Mouse (Mus musculus): ENCODE results near the gene Hist1h4c. TPM values are rescaled to one million over a fixed set of nuclear protein-coding genes. Genes with fewer than 3 reads are reported as not detected.

Gene Hist1h4c
- polyA plus RNA-seq, 1 experiment from 2014 or later, result 6.1 TPM

DNA sequence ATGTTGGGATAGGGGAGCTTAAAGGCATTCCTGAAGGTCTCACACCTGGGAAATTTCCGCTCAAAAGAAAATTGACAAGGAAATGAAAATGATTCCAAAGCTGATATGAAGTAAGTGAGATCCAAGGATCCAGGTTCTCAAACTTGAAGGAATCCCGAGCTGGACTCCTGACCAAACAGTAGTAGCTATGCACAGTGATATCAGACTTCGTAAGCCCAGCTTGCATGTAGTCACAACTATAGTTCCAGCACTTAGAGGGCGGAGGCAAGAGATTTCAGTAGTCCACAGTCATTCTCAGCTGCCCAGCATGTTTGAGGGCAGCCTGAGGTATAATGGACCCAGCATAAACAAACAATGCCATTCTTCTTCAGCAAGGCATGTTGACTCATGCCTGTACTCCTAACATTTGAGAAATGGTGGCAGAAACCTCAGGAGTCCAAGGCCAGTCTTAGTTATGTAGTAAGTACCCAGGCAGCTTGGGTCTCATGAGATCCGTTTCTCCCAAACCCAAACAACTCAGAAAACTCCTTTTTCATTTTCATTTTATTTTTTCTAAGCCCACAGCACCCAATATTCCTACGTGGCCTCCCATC, 16.2 kb downstream of the Hist1h4c start:
- no peak overlapping the region for H3K4me2 ChIP-seq (ENCODE audit: low read depth, low read length)
- 87% methylated on average over 6 of the region's 6 CpGs for WGBS
- peak; percentile 12 for DNase-seq (ENCODE audit: low spot score)

DNA sequence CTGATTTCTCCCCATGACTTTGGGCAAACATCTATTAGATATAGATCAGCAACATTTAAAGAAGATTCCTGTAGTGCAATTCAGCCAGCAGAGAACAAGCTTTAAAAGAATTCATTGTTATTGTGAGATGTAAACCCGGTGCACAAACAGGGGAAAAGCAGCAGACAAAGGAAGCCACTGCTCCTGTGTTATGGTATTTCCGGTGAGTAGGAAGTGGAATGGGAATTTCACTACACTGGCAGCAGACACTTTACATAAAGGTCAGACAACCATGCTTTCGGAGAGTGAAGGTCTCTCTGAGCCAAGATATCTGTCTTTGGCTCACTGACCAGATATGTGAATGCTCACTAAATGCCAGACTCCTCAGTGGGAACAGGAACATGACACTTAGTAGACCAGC, 35.7 kb downstream of the Hist1h4c start:
- no peaks in the 10 kb centered on the region for H3K36me3 ChIP-seq (replicated peaks; ENCODE audit: control insufficient read depth, insufficient read depth, low read depth, low read length)
- H3K9ac ChIP-seq (replicated peaks; ENCODE audit: low read length), result no peak overlapping the region
- H3K27me3 ChIP-seq (ENCODE audit: control insufficient read depth, insufficient read depth, low read length), result no peaks in the 10 kb centered on the region
- H3K4me3 ChIP-seq (ENCODE audit: low read depth, low read length), result no peak overlapping the region
- no peak overlapping the region for H3K27ac ChIP-seq (replicated peaks; ENCODE audit: low read depth, low read length)
- H3K4me1 ChIP-seq (ENCODE audit: control insufficient read depth, insufficient read depth, low read length), result no peaks in the 10 kb centered on the region
- no peaks in the 10 kb centered on the region for H3K9me3 ChIP-seq (replicated peaks; ENCODE audit: control insufficient read depth, low read length)
- DNase-seq (ENCODE audit: low spot score), result no peak
- ATAC-seq (replicated peaks; ENCODE audit: insufficient number of reproducible peaks, low FRiP score, low TSS enrichment, low read depth), result no peak
- WGBS, result 77% methylated on average over 3 of the region's 3 CpGs
- no peak overlapping the region for H3K4me2 ChIP-seq (ENCODE audit: low read depth, low read length)

More for the DNA sequence above, 16.2 kb downstream of the Hist1h4c start:
- no peaks in the 10 kb centered on the region for H3K36me3 ChIP-seq (replicated peaks; ENCODE audit: control insufficient read depth, insufficient read depth, low read depth, low read length)
- H3K4me3 ChIP-seq (ENCODE audit: low read depth, low read length), result no peak overlapping the region
- H3K9ac ChIP-seq (replicated peaks; ENCODE audit: low read length), result no peak overlapping the region
- H3K4me1 ChIP-seq (ENCODE audit: control insufficient read depth, insufficient read depth, low read length), result no peaks in the 10 kb centered on the region
- H3K27me3 ChIP-seq (ENCODE audit: control insufficient read depth, insufficient read depth, low read length), result no peaks in the 10 kb centered on the region
- H3K9me3 ChIP-seq (replicated peaks; ENCODE audit: control insufficient read depth, low read length), result no peaks in the 10 kb centered on the region
- ATAC-seq (replicated peaks; ENCODE audit: insufficient number of reproducible peaks, low FRiP score, low TSS enrichment, low read depth), result no peak
- no peak overlapping the region for H3K27ac ChIP-seq (replicated peaks; ENCODE audit: low read depth, low read length)

DNA sequence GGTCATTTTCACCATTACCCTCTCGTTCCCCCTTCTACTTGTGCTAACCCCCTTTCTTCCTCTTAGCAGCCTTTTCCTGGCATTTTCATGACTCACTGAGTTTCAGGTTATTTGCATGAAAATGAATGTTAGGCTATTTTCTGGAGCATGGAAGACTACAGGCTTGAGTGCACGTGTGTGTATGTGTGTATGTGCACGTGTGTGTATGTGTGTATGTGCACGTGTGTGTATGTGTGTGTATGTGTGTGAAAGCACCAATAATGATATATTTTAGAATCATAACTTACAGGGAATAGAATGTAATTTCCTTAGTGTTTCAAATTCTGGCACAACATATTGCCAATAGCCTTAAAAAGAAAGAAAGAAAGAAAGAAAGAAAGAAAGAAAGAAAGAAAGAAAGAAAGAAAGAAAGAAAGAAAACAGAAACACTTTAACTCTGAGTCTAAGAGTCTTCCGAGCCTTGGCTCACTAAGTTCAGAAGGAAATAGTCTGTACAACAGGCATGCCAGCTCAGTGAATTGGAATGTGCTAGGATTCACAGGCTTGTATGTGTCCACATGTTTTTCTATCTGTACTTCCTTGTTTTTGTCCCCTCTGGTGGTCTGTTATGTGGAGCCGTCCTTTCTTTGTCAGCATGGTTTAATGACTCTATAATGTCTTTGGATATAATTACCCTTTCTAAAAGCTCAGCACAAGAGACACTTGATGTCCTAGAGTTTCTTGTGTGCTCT, 38.5 kb downstream of the Hist1h4c start:
- no peak overlapping the region for H3K4me2 ChIP-seq (ENCODE audit: low read depth, low read length)
- H3K4me3 ChIP-seq (ENCODE audit: low read depth, low read length), result no peak overlapping the region
- no peaks in the 10 kb centered on the region for H3K9me3 ChIP-seq (replicated peaks; ENCODE audit: control insufficient read depth, low read length)
- no peak overlapping the region for H3K9ac ChIP-seq (replicated peaks; ENCODE audit: low read length)
- no peak overlapping the region for H3K27ac ChIP-seq (replicated peaks; ENCODE audit: low read depth, low read length)
- ATAC-seq (replicated peaks; ENCODE audit: insufficient number of reproducible peaks, low FRiP score, low TSS enrichment, low read depth) (no peak), DNase-seq (ENCODE audit: low spot score) (no peak)
- no peaks in the 10 kb centered on the region for H3K4me1 ChIP-seq (ENCODE audit: control insufficient read depth, insufficient read depth, low read length)
- WGBS, result 79% methylated on average over 6 of the region's 6 CpGs
- no peaks in the 10 kb centered on the region for H3K27me3 ChIP-seq (ENCODE audit: control insufficient read depth, insufficient read depth, low read length)
- H3K36me3 ChIP-seq (replicated peaks; ENCODE audit: control insufficient read depth, insufficient read depth, low read depth, low read length), result no peaks in the 10 kb centered on the region

Small RNA genes within 50 kb of the gene (microRNA-seq; reads per million reads assigned to microRNA genes)
- not detected for gene Gm44314 (ENCODE audit: borderline number of aligned reads)
- not detected for gene Gm44350 (ENCODE audit: borderline number of aligned reads)

Other genes with a start within 250 kb of the Hist1h4c start
- gene Btn1a1, start 232.6 kb downstream of the Hist1h4c start, polyA plus RNA-seq (2014; fragmentation: Nextera tagmentation; extraction: Ambion mirVana), result 0.24 and 0.35 TPM in 2 replicates
- 1.1 and 1.4 TPM in 2 replicates for gene Btn2a2, start 209.6 kb downstream of the Hist1h4c start, polyA plus RNA-seq (2014; fragmentation: Nextera tagmentation; extraction: Ambion mirVana)
- gene Hist1h4h, start 167.4 kb downstream of the Hist1h4c start, polyA plus RNA-seq (2014; fragmentation: Nextera tagmentation; extraction: Ambion mirVana), result 3.5 and 5.0 TPM in 2 replicates
- 7.8 and 7.9 TPM in 2 replicates for gene Hist1h2af, start 164.5 kb downstream of the Hist1h4c start, polyA plus RNA-seq (2014; fragmentation: Nextera tagmentation; extraction: Ambion mirVana)
- gene Hist1h3g, start 163.0 kb downstream of the Hist1h4c start, polyA plus RNA-seq (2014; fragmentation: Nextera tagmentation; extraction: Ambion mirVana), result 6.1 and 7.8 TPM in 2 replicates
- gene Hist1h2bh, start 155.1 kb downstream of the Hist1h4c start, polyA plus RNA-seq (2014; fragmentation: Nextera tagmentation; extraction: Ambion mirVana), result 0.67 and 1.3 TPM in 2 replicates
- gene Hist1h3f, start 154.4 kb downstream of the Hist1h4c start, polyA plus RNA-seq (2014; fragmentation: Nextera tagmentation; extraction: Ambion mirVana), result 1.2 and 1.5 TPM in 2 replicates
- 1.3 TPM in 1 of 2 replicates, not detected in the other for gene Hist1h4f, start 146.8 kb downstream of the Hist1h4c start, polyA plus RNA-seq (2014; fragmentation: Nextera tagmentation; extraction: Ambion mirVana)
- gene Hist1h1d, start 145.2 kb downstream of the Hist1h4c start, polyA plus RNA-seq (2014; fragmentation: Nextera tagmentation; extraction: Ambion mirVana), result 0.53 and 0.71 TPM in 2 replicates
- 9.0 and 12.1 TPM in 2 replicates for gene Hist1h3e, start 136.1 kb downstream of the Hist1h4c start, polyA plus RNA-seq (2014; fragmentation: Nextera tagmentation; extraction: Ambion mirVana)
- 78.4 and 99.4 TPM in 2 replicates for gene Hist1h2ae, start 127.2 kb downstream of the Hist1h4c start, polyA plus RNA-seq (2014; fragmentation: Nextera tagmentation; extraction: Ambion mirVana)
- gene Hist1h2bg, start 127.1 kb downstream of the Hist1h4c start, polyA plus RNA-seq (2014; fragmentation: Nextera tagmentation; extraction: Ambion mirVana), result 8.4 and 8.6 TPM in 2 replicates
- gene Hist1h2bf, start 124.3 kb downstream of the Hist1h4c start, polyA plus RNA-seq (2014; fragmentation: Nextera tagmentation; extraction: Ambion mirVana), result 4.1 and 4.9 TPM in 2 replicates
- 2.1 and 3.8 TPM in 2 replicates for gene Hist1h2ad, start 124.1 kb downstream of the Hist1h4c start, polyA plus RNA-seq (2014; fragmentation: Nextera tagmentation; extraction: Ambion mirVana)
- gene Hist1h3d, start 122.7 kb downstream of the Hist1h4c start, polyA plus RNA-seq (2014; fragmentation: Nextera tagmentation; extraction: Ambion mirVana), result 10.2 and 11.3 TPM in 2 replicates
- 115 and 122 TPM in 2 replicates for gene Hist1h4d, start 116.9 kb downstream of the Hist1h4c start, polyA plus RNA-seq (2014; fragmentation: Nextera tagmentation; extraction: Ambion mirVana)
- gene Hist1h2be, start 77.3 kb downstream of the Hist1h4c start, polyA plus RNA-seq (2014; fragmentation: Nextera tagmentation; extraction: Ambion mirVana), result 2.1 and 3.1 TPM in 2 replicates
- gene Hist1h1e, start 75.9 kb downstream of the Hist1h4c start, polyA plus RNA-seq (2014; fragmentation: Nextera tagmentation; extraction: Ambion mirVana), result 23.0 and 24.4 TPM in 2 replicates
- gene Hist1h2ac, start 14.5 kb downstream of the Hist1h4c start, polyA plus RNA-seq (2014; fragmentation: Nextera tagmentation; extraction: Ambion mirVana), result 1.4 and 2.2 TPM in 2 replicates
- gene Hist1h2bc, start 14.3 kb downstream of the Hist1h4c start, polyA plus RNA-seq (2014; fragmentation: Nextera tagmentation; extraction: Ambion mirVana), result 25.1 and 27.3 TPM in 2 replicates
- gene Hist1h1t, start 2.6 kb downstream of the Hist1h4c start, polyA plus RNA-seq (2014; fragmentation: Nextera tagmentation; extraction: Ambion mirVana), result not detected in 2 replicates
- gene Hfe, start 12.4 kb upstream of the Hist1h4c start, polyA plus RNA-seq (2014; fragmentation: Nextera tagmentation; extraction: Ambion mirVana), result 4.3 and 4.6 TPM in 2 replicates
- gene Hist1h1c, start 40.4 kb upstream of the Hist1h4c start, polyA plus RNA-seq (2014; fragmentation: Nextera tagmentation; extraction: Ambion mirVana), result 18.8 and 19.7 TPM in 2 replicates
- gene Hist1h3c, start 47.1 kb upstream of the Hist1h4c start, polyA plus RNA-seq (2014; fragmentation: Nextera tagmentation; extraction: Ambion mirVana), result 15.5 and 18.1 TPM in 2 replicates
- 2.6 and 2.9 TPM in 2 replicates for gene Hist1h2bb, start 48.3 kb upstream of the Hist1h4c start, polyA plus RNA-seq (2014; fragmentation: Nextera tagmentation; extraction: Ambion mirVana)
- 48.1 and 54.7 TPM in 2 replicates for gene Hist1h2ab, start 52.7 kb upstream of the Hist1h4c start, polyA plus RNA-seq (2014; fragmentation: Nextera tagmentation; extraction: Ambion mirVana)
- 8.3 and 10.5 TPM in 2 replicates for gene Hist1h3b, start 53.8 kb upstream of the Hist1h4c start, polyA plus RNA-seq (2014; fragmentation: Nextera tagmentation; extraction: Ambion mirVana)
- gene Hist1h4b, start 58.6 kb upstream of the Hist1h4c start, polyA plus RNA-seq (2014; fragmentation: Nextera tagmentation; extraction: Ambion mirVana), result 7.4 and 10.1 TPM in 2 replicates
- not detected in 2 replicates for gene Hist1h4a, start 62.8 kb upstream of the Hist1h4c start, polyA plus RNA-seq (2014; fragmentation: Nextera tagmentation; extraction: Ambion mirVana)
- gene Hist1h3a, start 63.9 kb upstream of the Hist1h4c start, polyA plus RNA-seq (2014; fragmentation: Nextera tagmentation; extraction: Ambion mirVana), result 4.0 and 4.3 TPM in 2 replicates
- 4.5 and 5.0 TPM in 2 replicates for gene Hist1h1a, start 65.2 kb upstream of the Hist1h4c start, polyA plus RNA-seq (2014; fragmentation: Nextera tagmentation; extraction: Ambion mirVana)
- 0.18 TPM in 1 of 2 replicates, not detected in the other for gene Trim38, start 71.5 kb upstream of the Hist1h4c start, polyA plus RNA-seq (2014; fragmentation: Nextera tagmentation; extraction: Ambion mirVana)
- not detected in 2 replicates for gene Slc17a2, start 108.5 kb upstream of the Hist1h4c start, polyA plus RNA-seq (2014; fragmentation: Nextera tagmentation; extraction: Ambion mirVana)
- gene Slc17a3, start 141.0 kb upstream of the Hist1h4c start, polyA plus RNA-seq (2014; fragmentation: Nextera tagmentation; extraction: Ambion mirVana), result not detected in 2 replicates
- not detected in 2 replicates for gene Slc17a1, start 169.3 kb upstream of the Hist1h4c start, polyA plus RNA-seq (2014; fragmentation: Nextera tagmentation; extraction: Ambion mirVana)
- gene Slc17a4, start 216.6 kb upstream of the Hist1h4c start, polyA plus RNA-seq (2014; fragmentation: Nextera tagmentation; extraction: Ambion mirVana), result not detected in 2 replicates
- gene Hist1h2ba, start 235.7 kb upstream of the Hist1h4c start, polyA plus RNA-seq (2014; fragmentation: Nextera tagmentation; extraction: Ambion mirVana), result not detected in 2 replicates
- gene Hist1h2aa, start 236.0 kb upstream of the Hist1h4c start, polyA plus RNA-seq (2014; fragmentation: Nextera tagmentation; extraction: Ambion mirVana), result not detected in 2 replicates

Data from embryonic facial prominence, embryonic 11.5 days (tissue).